Mouse (Mus musculus) hindbrain, embryonic 15.5 days (tissue): ENCODE results near the gene Fbxo46. TPM values are rescaled to one million over a fixed set of nuclear protein-coding genes. Genes with fewer than 3 reads are reported as not detected.

Experiments used
- ATAC-seq: fragments of 200-750 bp; cut with Nextera tagmentation; 2 replicates; pipeline ENCODE4 v1.8.0; 2017; ENCODE audit warnings: low read depth, moderate number of reproducible peaks, moderate TSS enrichment; ENCODE audit not compliant: low FRiP score
- H3K27ac ChIP-seq: fragments of 300-500 bp; sonication (generic); replicated peaks from 2 replicates; pipeline ENCODE4 v1.5.1; 2015; ENCODE audit warnings: mild to moderate bottlenecking, inconsistent platforms
- H3K27me3 ChIP-seq: fragments of 300-500 bp; sonication (generic); 2 replicates; pipeline ENCODE4 v1.6.1; 2015; ENCODE audit warnings: control low read depth, inconsistent platforms
- H3K36me3 ChIP-seq: fragments of 300-500 bp; sonication (generic); 2 replicates; pipeline ENCODE4 v1.6.1; 2015; ENCODE audit warnings: control low read depth, inconsistent platforms
- H3K4me1 ChIP-seq: fragments of 300-500 bp; sonication (generic); replicated peaks from 2 replicates; pipeline ENCODE4 v1.6.1; 2015; ENCODE audit warnings: control low read depth, inconsistent platforms
- H3K4me2 ChIP-seq: fragments of 300-500 bp; sonication (generic); 2 replicates; pipeline ENCODE4 v1.6.1; 2015; ENCODE audit warnings: moderate library complexity, mild to moderate bottlenecking, inconsistent platforms
- H3K4me3 ChIP-seq: fragments of 300-500 bp; sonication (generic); 2 replicates; pipeline ENCODE4 v1.5.1; 2015; ENCODE audit warnings: mild to moderate bottlenecking, inconsistent platforms
- H3K9ac ChIP-seq: fragments of 300-500 bp; sonication (generic); 2 replicates; pipeline ENCODE4 v1.6.1; 2015; ENCODE audit warnings: inconsistent platforms
- H3K9me3 ChIP-seq: fragments of 300-500 bp; sonication (generic); 2 replicates; pipeline ENCODE4 v1.6.1; 2016; ENCODE audit warnings: control low read depth, inconsistent platforms
- WGBS: fragments of 180-500 bp; shearing (Covaris S2); methylation state at CpG from one replicate; pipeline ENCODE4 v1.1.7; 2015; 5-methylcytosine and 5-hydroxymethylcytosine counted together
- polyA plus RNA-seq: library from polyadenylated mRNA; unstranded; fragments of >200 nt; fragmentation: Nextera tagmentation; extraction: Ambion mirVana; gene quantifications from 2 replicates; pipeline ENCODE4 v1.2.1, GENCODE M21; 2015

Fbxo46 gene
- polyA plus RNA-seq, 1 experiment from 2014 or later: 16.2 TPM

- peak within 1 kb of the TSS; percentile 17; the same call in 1 of the 2 replicates for H3K4me2 ChIP-seq
- H3K27me3 ChIP-seq: no peaks in the 10 kb centered on the region
- 0 out of 2 replicates have a peak within 1 kb of the TSS, but pooled peaks have one; percentile 11 for H3K4me3 ChIP-seq
- no peaks in the 10 kb centered on the region for H3K9me3 ChIP-seq
- H3K4me1 ChIP-seq: peaks cover 23% of the 10 kb centered on the region
- H3K36me3 ChIP-seq: peaks cover 48% of the 10 kb centered on the region
- no peak for ATAC-seq
- no peak within 1 kb of the TSS for H3K9ac ChIP-seq
- WGBS: 48% methylated on average over 10 of the region's 10 CpGs
- no peak within 1 kb of the TSS for H3K27ac ChIP-seq
Observed at GRCm38 (mm10) chr7:19083701-19084100, 36.0 kb upstream of the Fbxo46 start, which contains the start of gene Dmpk. Gene Dmpk (plus strand): TSS chr7:19083849.

- H3K27ac ChIP-seq: no peak overlapping the region
- no peak overlapping the region for H3K9ac ChIP-seq
- H3K4me2 ChIP-seq: peak overlapping the region; percentile 17; the same call in 1 of the 2 replicates
- no peak overlapping the region for H3K4me3 ChIP-seq
- H3K27me3 ChIP-seq: no peaks in the 10 kb centered on the region
- H3K4me1 ChIP-seq: peaks cover 23% of the 10 kb centered on the region
- peaks cover 48% of the 10 kb centered on the region for H3K36me3 ChIP-seq
- ATAC-seq: no peak
- 73% methylated on average over 6 of the region's 6 CpGs for WGBS
- no peaks in the 10 kb centered on the region for H3K9me3 ChIP-seq
Observed at GRCm38 (mm10) chr7:19084277-19084771, 35.3 kb upstream of the Fbxo46 start.

GRCm38 (mm10) chr7:19084921-19085473 lies 34.7 kb upstream of the Fbxo46 start:
- Histone ChIP-seq H3K36me3 (peaks cover 48% of the 10 kb centered on the region), H3K4me1 (peaks cover 23% of the 10 kb centered on the region), H3K27me3 (no peaks in the 10 kb centered on the region), H3K4me2 (no peak overlapping the region), H3K9ac (no peak overlapping the region), H3K4me3 (no peak overlapping the region), H3K9me3 (no peaks in the 10 kb centered on the region), H3K27ac (no peak overlapping the region)
- 23% methylated on average over 9 of the region's 9 CpGs for WGBS
- no peak for ATAC-seq

- Histone ChIP-seq H3K27ac (no peak overlapping the region), H3K9me3 (no peaks in the 10 kb centered on the region), H3K36me3 (peaks cover 48% of the 10 kb centered on the region), H3K4me1 (peaks cover 23% of the 10 kb centered on the region), H3K4me3 (no peak overlapping the region), H3K27me3 (peaks cover 3% of the 10 kb centered on the region; the same call in 1 of the 2 replicates), H3K4me2 (no peak overlapping the region), H3K9ac (no peak overlapping the region)
- no peak for ATAC-seq
- whole genome bisulfite sequencing: 15% methylated on average over 6 of the region's 6 CpGs
Observed at GRCm38 (mm10) chr7:19085495-19085894, 34.2 kb upstream of the Fbxo46 start.

- Histone ChIP-seq H3K9me3 (no peaks in the 10 kb centered on the region), H3K4me2 (no peak overlapping the region), H3K9ac (no peak overlapping the region), H3K27ac (no peak overlapping the region), H3K27me3 (peaks cover 8% of the 10 kb centered on the region; the same call in 1 of the 2 replicates), H3K4me3 (no peak overlapping the region), H3K4me1 (peaks cover 23% of the 10 kb centered on the region), H3K36me3 (peaks cover 46% of the 10 kb centered on the region)
- ATAC-seq: no peak
- WGBS: 17% methylated on average over 14 of the region's 14 CpGs
Observed at GRCm38 (mm10) chr7:19086042-19086441, 33.6 kb upstream of the Fbxo46 start.

- Histone ChIP-seq H3K36me3 (peaks cover 39% of the 10 kb centered on the region), H3K27me3 (peaks cover 15% of the 10 kb centered on the region), H3K4me1 (peaks cover 24% of the 10 kb centered on the region)
Observed at GRCm38 (mm10) chr7:19086760-19087159, 32.9 kb upstream of the Fbxo46 start.

GRCm38 (mm10) chr7:19088813-19089212 lies 30.8 kb upstream of the Fbxo46 start:
- Histone ChIP-seq H3K36me3 (peaks cover 26% of the 10 kb centered on the region), H3K27ac (no peak overlapping the region), H3K27me3 (peaks cover 26% of the 10 kb centered on the region), H3K4me3 (no peak overlapping the region), H3K9me3 (no peaks in the 10 kb centered on the region), H3K9ac (no peak overlapping the region), H3K4me1 (peaks cover 37% of the 10 kb centered on the region), H3K4me2 (no peak overlapping the region)
- 41% methylated on average over 10 of the region's 10 CpGs for WGBS
- no peak for ATAC-seq

More at GRCm38 (mm10) chr7:19086760-19087159, 32.9 kb upstream of the Fbxo46 start:
- no peaks in the 10 kb centered on the region for H3K9me3 ChIP-seq
- H3K27ac ChIP-seq: no peak overlapping the region
- no peak overlapping the region for H3K9ac ChIP-seq
- H3K4me2 ChIP-seq: no peak overlapping the region
- ATAC-seq: no peak
- H3K4me3 ChIP-seq: no peak overlapping the region
- 72% methylated on average over 18 of the region's 18 CpGs for WGBS

GRCm38 (mm10) chr7:19091913-19092312 lies 27.7 kb upstream of the Fbxo46 start:
- Histone ChIP-seq H3K4me3 (no peak overlapping the region), H3K9me3 (no peaks in the 10 kb centered on the region), H3K36me3 (peaks cover 22% of the 10 kb centered on the region), H3K4me1 (peaks cover 52% of the 10 kb centered on the region), H3K27ac (no peak overlapping the region), H3K4me2 (peak overlapping the region; percentile 99; the same call in 1 of the 2 replicates), H3K9ac (no peak overlapping the region), H3K27me3 (peaks cover 43% of the 10 kb centered on the region)
- 36% methylated on average over 17 of the region's 17 CpGs for WGBS
- ATAC-seq: no peak

GRCm38 (mm10) chr7:19092381-19093173 lies 27.1 kb upstream of the Fbxo46 start:
- Histone ChIP-seq H3K4me1 (peaks cover 52% of the 10 kb centered on the region), H3K27ac (peak overlapping the region; percentile 35), H3K27me3 (peaks cover 44% of the 10 kb centered on the region), H3K36me3 (peaks cover 18% of the 10 kb centered on the region), H3K4me2 (peak overlapping the region; percentile 99), H3K9ac (no peak overlapping the region), H3K4me3 (peak overlapping the region; percentile 47; the same call in 1 of the 2 replicates), H3K9me3 (no peaks in the 10 kb centered on the region)
- peak; percentile 44 for ATAC-seq
- WGBS: 9% methylated on average over 36 of the region's 38 CpGs

GRCm38 (mm10) chr7:19093174-19093521 lies 26.5 kb upstream of the Fbxo46 start:
- Histone ChIP-seq H3K4me3 (peak overlapping the region; percentile 47), H3K9ac (no peak overlapping the region; the same call in 1 of the 2 replicates), H3K36me3 (peaks cover 18% of the 10 kb centered on the region), H3K27me3 (peaks cover 44% of the 10 kb centered on the region), H3K27ac (peak overlapping the region; percentile 35), H3K4me1 (peaks cover 52% of the 10 kb centered on the region), H3K4me2 (peak overlapping the region; percentile 99), H3K9me3 (no peaks in the 10 kb centered on the region)
- peak; percentile 13; the same call in 1 of the 2 replicates for ATAC-seq
- WGBS: 3% methylated on average over 14 of the region's 15 CpGs

GRCm38 (mm10) chr7:19093537-19094385 lies 25.9 kb upstream of the Fbxo46 start:
- H3K4me2 ChIP-seq: peak overlapping the region; percentile 99
- H3K27ac ChIP-seq: peak overlapping the region; percentile 82
- H3K4me1 ChIP-seq: peaks cover 52% of the 10 kb centered on the region
- ATAC-seq: peak; percentile 68
- peak overlapping the region; percentile 54 for H3K9ac ChIP-seq
- H3K9me3 ChIP-seq: no peaks in the 10 kb centered on the region
- H3K4me3 ChIP-seq: peak overlapping the region; percentile 47
- H3K36me3 ChIP-seq: peaks cover 18% of the 10 kb centered on the region
- WGBS: under 1% methylated on average over 44 of the region's 45 CpGs
- peaks cover 44% of the 10 kb centered on the region for H3K27me3 ChIP-seq
